In the genomic region with DNA sequence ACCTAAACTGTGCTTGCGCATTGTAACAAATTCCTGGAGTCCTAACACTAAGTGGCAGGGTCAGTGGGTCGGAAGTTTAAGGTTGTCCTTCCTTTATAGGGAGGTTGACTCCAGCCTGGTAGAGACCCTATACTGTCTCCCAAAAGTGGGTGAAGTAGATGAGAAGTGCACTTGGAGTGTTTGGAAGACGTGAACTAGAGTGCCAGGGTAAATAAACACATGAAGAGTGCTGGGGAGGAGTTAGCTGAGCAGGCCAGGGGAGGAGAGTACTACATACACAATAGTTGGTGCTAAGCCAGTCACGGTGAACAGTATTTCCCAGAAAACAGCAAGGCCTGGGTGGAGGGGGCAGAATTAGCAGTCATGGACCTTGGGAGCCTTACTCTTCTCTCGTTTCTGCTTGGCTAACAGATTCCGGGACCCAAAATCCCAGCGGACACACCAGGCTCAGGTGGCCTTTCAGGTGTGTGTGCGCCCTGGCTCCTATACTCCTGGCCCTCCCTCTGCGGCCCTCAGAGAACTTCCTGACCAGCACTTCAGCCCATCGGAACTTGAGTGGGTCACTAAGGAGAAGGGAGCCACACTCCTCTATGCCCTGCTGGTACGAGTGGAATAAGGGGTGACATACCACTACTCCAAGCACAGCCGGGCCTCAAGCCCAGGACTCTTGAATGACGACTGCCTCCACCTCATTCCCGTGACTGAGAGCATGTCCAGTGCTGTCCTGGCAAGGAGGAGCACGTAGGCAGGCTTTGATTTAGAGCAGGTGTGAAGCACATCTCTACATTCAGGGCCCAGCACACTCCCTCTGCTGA, we compare ENCODE assay signal across 8 mouse cellular contexts. TPM values are rescaled to one million over a fixed set of nuclear protein-coding genes. Genes with fewer than 3 reads are reported as not detected.
DNase-seq lines count a peak whose midpoint lies in the region; ATAC-seq and TF ChIP-seq lines count a peak whose summit lies in the region.

No protein-coding gene starts in this region.

- DNase-seq in heart, embryonic 10.5 days (ENCODE audit: low spot score), result no peak
- DNase-seq in heart, adult 18-20 months, result no peak
- DNase-seq in G1E (ENCODE audit: low spot score), result no peak
- no peak for DNase-seq in hindbrain, embryonic 14.5 days (ENCODE audit: low spot score)
- peak; percentile 76 for DNase-seq in lung, postnatal 36 days
- DNase-seq in right cerebral cortex, postnatal 36 days (ENCODE audit: low spot score in 2 of 2), result no peak
- no peak for DNase-seq in frontal cortex, postnatal 14 days (ENCODE audit: low spot score in 2 of 2)
- no peak for DNase-seq in urinary bladder, postnatal 36 days (ENCODE audit: low spot score in 2 of 2)

- no peaks in the 10 kb centered on the region for H3K9me3 ChIP-seq in heart, embryonic 10.5 days
- no peaks in the 10 kb centered on the region for H3K9me3 ChIP-seq in G1E (replicated peaks)
- H3K9me3 ChIP-seq in hindbrain, embryonic 14.5 days (ENCODE audit: control insufficient read depth, low read length), result no peaks in the 10 kb centered on the region

- no peak overlapping the region for H3K9ac ChIP-seq in hindbrain, embryonic 14.5 days

- H3K4me3 ChIP-seq in heart, embryonic 10.5 days, result peak overlapping the region; percentile 91
- H3K4me3 ChIP-seq in G1E (ENCODE audit: low read depth, low read length), result peak overlapping the region; percentile 91
- H3K4me3 ChIP-seq in hindbrain, embryonic 14.5 days (replicated peaks; ENCODE audit: low read length), result peak overlapping the region; percentile 78

- WGBS in heart, embryonic 10.5 days, result 79% methylated on average over 15 of the region's 15 CpGs
- 82% methylated on average over 15 of the region's 15 CpGs for WGBS in hindbrain, embryonic 14.5 days

- peaks cover 88% of the 10 kb centered on the region for H3K36me3 ChIP-seq in heart, embryonic 10.5 days
- peaks cover 96% of the 10 kb centered on the region for H3K36me3 ChIP-seq in G1E (replicated peaks)
- H3K36me3 ChIP-seq in hindbrain, embryonic 14.5 days (replicated peaks; ENCODE audit: control insufficient read depth, insufficient read depth), result peaks cover 88% of the 10 kb centered on the region

- peak overlapping the region; percentile 97 for H3K27ac ChIP-seq in heart, embryonic 10.5 days
- H3K27ac ChIP-seq in hindbrain, embryonic 14.5 days, result peak overlapping the region; percentile 92; the same call in 1 of the 2 replicates

- peak overlapping the region; percentile 100 for H3K4me2 ChIP-seq in hindbrain, embryonic 14.5 days (replicated peaks)

- no peak for TF ChIP-seq CTCF in G1E (IDR thresholded peaks at IDR 0.05; ENCODE audit: low read depth, low read length)

- ATAC-seq in G1E (ENCODE audit: extremely low read depth, insufficient number of reproducible peaks, low FRiP score, poor library complexity, severe bottlenecking), result no peak
- no peak for ATAC-seq in hindbrain, embryonic 14.5 days (ENCODE audit: low FRiP score)

- H3K4me1 ChIP-seq in heart, embryonic 10.5 days, result peaks cover 42% of the 10 kb centered on the region
- peaks cover 68% of the 10 kb centered on the region for H3K4me1 ChIP-seq in G1E (ENCODE audit: insufficient read depth, low read depth, low read length)
- H3K4me1 ChIP-seq in hindbrain, embryonic 14.5 days (replicated peaks; ENCODE audit: control insufficient read depth, insufficient read depth, low read length), result peaks cover 18% of the 10 kb centered on the region

- no peaks in the 10 kb centered on the region for H3K27me3 ChIP-seq in heart, embryonic 10.5 days (ENCODE audit: insufficient read depth, poor library complexity, severe bottlenecking)
- H3K27me3 ChIP-seq in G1E (ENCODE audit: insufficient read depth, low read length), result no peaks in the 10 kb centered on the region
- no peaks in the 10 kb centered on the region for H3K27me3 ChIP-seq in hindbrain, embryonic 14.5 days (ENCODE audit: control insufficient read depth, insufficient read depth, low read length)

RNA-seq across cellular contexts. Expression of a gene that starts 0.8 kb away (rescaled TPM):
- 55.2 and 69.4 TPM in 2 replicates for polyA plus RNA-seq in heart, embryonic 10.5 days (2016; fragmentation: Nextera tagmentation; extraction: Ambion mirVana)
- total RNA-seq in heart, adult 18-20 months (2021), result 10 to 100 TPM; 26.2 to 27.5 TPM
- total RNA-seq in G1E (2014; fragmentation: Nextera tagmentation), result 305 and 344 TPM in 2 replicates
- total RNA-seq in G1E (2017), result 44.9 and 45.8 TPM in 2 replicates
- polyA plus RNA-seq in G1E (2012), result 203 and 216 TPM in 2 replicates
- polyA plus RNA-seq in hindbrain, embryonic 14.5 days (2014; fragmentation: Nextera tagmentation; extraction: Ambion mirVana), result 50.4 and 56.5 TPM in 2 replicates

RNA-seq across cellular contexts. Expression of a gene that starts 8.8 kb away (rescaled TPM):
- polyA plus RNA-seq in heart, embryonic 10.5 days (2016; fragmentation: Nextera tagmentation; extraction: Ambion mirVana), result 2,011 and 2,470 TPM in 2 replicates
- total RNA-seq in heart, adult 18-20 months (2021), result 100 to 1,000 TPM; 415 to 425 TPM
- total RNA-seq in G1E (2014; fragmentation: Nextera tagmentation) (1,285 and 1,536 TPM in 2 replicates), G1E (2017) (763 and 764 TPM in 2 replicates)
- polyA plus RNA-seq in G1E (2012), result 2,879 and 2,909 TPM in 2 replicates
- polyA plus RNA-seq in hindbrain, embryonic 14.5 days (2014; fragmentation: Nextera tagmentation; extraction: Ambion mirVana), result 1,061 and 1,077 TPM in 2 replicates

RNA-seq across cellular contexts. Expression of a gene that starts 12.1 kb away (rescaled TPM):
- polyA plus RNA-seq in heart, embryonic 10.5 days (2016; fragmentation: Nextera tagmentation; extraction: Ambion mirVana), result 8.3 and 12.7 TPM in 2 replicates
- 10 to 100 TPM; 42.1 to 48.0 TPM for total RNA-seq in heart, adult 18-20 months (2021)
- 25.7 and 39.6 TPM in 2 replicates for total RNA-seq in G1E (2014; fragmentation: Nextera tagmentation)
- 27.2 and 30.2 TPM in 2 replicates for total RNA-seq in G1E (2017)
- polyA plus RNA-seq in G1E (2012), result 87.0 and 110 TPM in 2 replicates
- 25.6 and 28.1 TPM in 2 replicates for polyA plus RNA-seq in hindbrain, embryonic 14.5 days (2014; fragmentation: Nextera tagmentation; extraction: Ambion mirVana)

RNA-seq across cellular contexts. Expression of a gene that starts 12.1 kb away (rescaled TPM):
- 5.5 and 8.7 TPM in 2 replicates for polyA plus RNA-seq in heart, embryonic 10.5 days (2016; fragmentation: Nextera tagmentation; extraction: Ambion mirVana)
- total RNA-seq in heart, adult 18-20 months (2021), result under 1 TPM in 1 of 2 experiments, not detected in 1; 0.41 TPM
- total RNA-seq in G1E (2014; fragmentation: Nextera tagmentation), result 6.6 and 7.2 TPM in 2 replicates
- total RNA-seq in G1E (2017), result 1.7 and 4.4 TPM in 2 replicates
- 0.62 and 1.2 TPM in 2 replicates for polyA plus RNA-seq in G1E (2012)
- polyA plus RNA-seq in hindbrain, embryonic 14.5 days (2014; fragmentation: Nextera tagmentation; extraction: Ambion mirVana), result 5.4 and 7.6 TPM in 2 replicates

RNA-seq across cellular contexts. Expression of a gene that starts 17.6 kb away (rescaled TPM):
- polyA plus RNA-seq in heart, embryonic 10.5 days (2016; fragmentation: Nextera tagmentation; extraction: Ambion mirVana), result 10.6 and 16.2 TPM in 2 replicates
- 1 to 10 TPM in 1 of 2 experiments, under 1 TPM in 1; 0.72 to 4.4 TPM for total RNA-seq in heart, adult 18-20 months (2021)
- total RNA-seq in G1E (2014; fragmentation: Nextera tagmentation) (94.6 and 98.7 TPM in 2 replicates), G1E (2017) (103 and 118 TPM in 2 replicates)
- polyA plus RNA-seq in G1E (2012), result 184 and 216 TPM in 2 replicates
- polyA plus RNA-seq in hindbrain, embryonic 14.5 days (2014; fragmentation: Nextera tagmentation; extraction: Ambion mirVana), result 0.20 and 0.33 TPM in 2 replicates
